Mouse (Mus musculus): ENCODE measurements around the gene Olfr1471. TPM values are rescaled to one million over a fixed set of nuclear protein-coding genes. Genes with fewer than 3 reads are reported as not detected.
"Not testable (repeated sequence)": the region's sequence is repeated elsewhere in the genome, so short reads cannot be mapped to it uniquely, and the experiment has no call there.

Gene Olfr1471
- not detected in 2 replicates for total RNA-seq (2017)

DNA sequence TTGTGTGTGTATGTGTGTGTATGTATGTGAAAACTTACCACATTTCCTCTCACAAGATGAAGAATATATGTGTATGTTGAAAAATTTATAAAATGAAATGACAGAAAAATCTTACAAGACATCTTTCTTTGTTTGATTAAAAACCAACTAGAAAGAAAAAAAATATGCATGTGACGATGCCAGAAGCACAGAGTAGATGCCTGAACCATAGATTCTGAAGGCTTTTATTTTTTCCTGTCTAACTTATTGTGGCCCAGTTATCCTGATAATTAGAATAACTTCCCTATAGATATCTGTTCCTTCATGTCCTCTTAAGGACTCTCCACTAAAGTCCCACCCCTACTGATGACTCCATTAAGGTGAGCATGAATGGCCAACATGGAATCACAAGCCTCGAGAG is at the start of gene Olfr1471:
Gene Olfr1471 (plus strand): TSS at position 301 of the 400 bp plus-strand sequence.
- not testable (repeated sequence) for ATAC-seq (replicated peaks in 1 of 2; ENCODE audit: insufficient read depth in 1 of 2, low FRiP score in 2 of 2, low TSS enrichment in 1 of 2, low read depth in 1 of 2, poor library complexity in 2 of 2, severe bottlenecking in 2 of 2)

DNA sequence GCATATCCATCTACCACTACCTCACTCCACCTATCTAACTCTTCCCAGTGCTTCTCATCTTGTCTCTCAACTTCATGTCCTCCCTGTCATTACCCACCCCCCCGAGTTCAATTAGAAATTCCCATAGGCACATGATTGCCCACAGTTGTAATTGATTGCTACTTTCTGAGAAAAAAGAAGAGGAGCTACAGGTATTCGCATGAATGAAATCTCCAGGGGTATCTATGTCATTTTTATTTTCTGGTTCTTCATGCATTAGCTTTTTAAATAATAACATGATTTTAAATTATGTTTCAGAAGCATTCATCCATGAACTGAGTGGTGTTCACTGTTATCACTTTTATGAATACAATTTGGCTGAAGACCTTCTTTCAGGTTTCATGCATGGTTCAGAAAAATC is 35.7 kb upstream of the Olfr1471 start, which contains the start of gene Olfr1469:
Gene Olfr1469 (plus strand): TSS at position 301 of the 400 bp plus-strand sequence.
- no peak for ATAC-seq (replicated peaks in 1 of 2; ENCODE audit: insufficient read depth in 1 of 2, low FRiP score in 2 of 2, low TSS enrichment in 1 of 2, low read depth in 1 of 2, poor library complexity in 2 of 2, severe bottlenecking in 2 of 2)

DNA sequence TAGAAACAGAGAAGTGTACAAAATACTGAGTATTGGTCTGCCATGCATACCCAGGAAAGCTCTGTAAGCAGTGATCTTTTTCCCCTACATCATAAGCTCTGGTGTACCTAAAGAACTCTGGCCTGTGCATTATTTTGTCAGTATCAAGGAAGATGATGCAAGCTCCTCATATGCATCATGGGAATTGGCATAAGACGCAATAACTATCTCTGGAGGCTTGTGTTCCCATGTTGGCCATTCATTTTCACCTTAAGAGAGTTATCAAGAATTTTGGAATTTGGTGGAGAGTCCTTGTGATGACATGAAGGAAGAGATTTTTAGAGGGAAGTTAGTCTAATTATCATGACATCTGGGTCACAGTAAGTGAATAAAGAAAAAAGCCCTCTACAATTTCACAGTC is 12.8 kb downstream of the Olfr1471 start, which contains the start of gene Olfr1472:
Gene Olfr1472 (minus strand): TSS at position 101 of the 400 bp plus-strand sequence.
- no peak for ATAC-seq (replicated peaks in 1 of 2; ENCODE audit: insufficient read depth in 1 of 2, low FRiP score in 2 of 2, low TSS enrichment in 1 of 2, low read depth in 1 of 2, poor library complexity in 2 of 2, severe bottlenecking in 2 of 2)

DNA sequence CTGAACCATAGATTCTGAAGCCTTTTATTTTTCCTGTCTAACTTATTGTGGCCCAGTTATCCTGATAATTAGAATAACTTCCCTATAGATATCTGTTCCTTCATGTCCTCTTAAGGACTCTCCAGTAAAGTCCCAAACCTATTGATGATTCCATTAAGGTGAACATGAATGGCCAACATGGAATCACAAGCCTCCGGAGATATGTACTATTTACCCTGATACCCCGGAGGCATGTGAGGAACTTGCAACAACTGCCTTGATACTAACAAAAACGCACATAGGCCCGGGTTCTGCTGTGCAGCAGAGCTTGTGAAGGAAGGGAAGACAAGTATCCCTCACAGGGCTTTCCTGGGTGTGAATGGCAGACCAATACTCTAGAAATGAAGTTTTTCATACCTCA is 26.1 kb downstream of the Olfr1471 start, which contains the start of gene Olfr1474:
Gene Olfr1474 (plus strand): TSS at position 301 of the 400 bp plus-strand sequence.
- ATAC-seq (replicated peaks in 1 of 2; ENCODE audit: insufficient read depth in 1 of 2, low FRiP score in 2 of 2, low TSS enrichment in 1 of 2, low read depth in 1 of 2, poor library complexity in 2 of 2, severe bottlenecking in 2 of 2): not testable (repeated sequence)

DNA sequence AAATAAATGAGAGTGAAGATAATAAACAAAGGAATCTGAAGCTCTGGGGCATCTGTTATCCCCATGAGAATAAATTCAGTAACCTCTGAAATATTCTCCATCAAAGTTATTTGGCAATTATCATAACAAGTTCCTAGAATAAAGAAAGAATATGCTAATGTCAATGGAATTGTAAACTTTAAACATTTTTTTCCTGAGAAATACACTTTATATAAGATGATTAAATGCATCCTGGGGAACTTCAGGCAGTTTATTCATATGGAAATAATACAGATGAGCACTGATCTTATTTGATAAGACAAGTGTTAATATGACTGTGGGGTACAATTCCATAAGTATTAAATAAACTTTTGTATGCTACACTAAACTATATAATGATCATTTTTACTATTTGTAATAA is 36.9 kb downstream of the Olfr1471 start, which contains the start of gene Olfr1475:
Gene Olfr1475 (minus strand): TSS at position 101 of the 400 bp plus-strand sequence.
- no peak for ATAC-seq (replicated peaks in 1 of 2; ENCODE audit: insufficient read depth in 1 of 2, low FRiP score in 2 of 2, low TSS enrichment in 1 of 2, low read depth in 1 of 2, poor library complexity in 2 of 2, severe bottlenecking in 2 of 2)

DNA sequence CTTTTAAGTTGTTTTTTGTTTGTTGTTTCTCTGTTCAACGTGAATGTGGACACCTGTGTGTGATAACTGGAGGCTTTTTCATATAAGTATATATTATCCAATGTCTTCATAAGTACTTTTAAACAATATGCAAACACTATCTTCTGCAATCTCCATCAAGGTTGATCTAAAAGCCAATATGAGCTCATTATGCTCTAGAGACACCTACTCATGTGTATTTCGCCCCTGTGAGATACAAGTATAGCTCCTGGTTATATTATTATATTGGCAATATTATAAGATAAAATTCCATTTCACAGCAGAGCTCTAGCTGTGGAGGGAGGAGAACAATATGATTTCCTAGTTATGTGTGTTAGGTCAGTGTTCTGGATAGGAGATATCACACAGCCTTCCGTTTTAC is 57.0 kb downstream of the Olfr1471 start, which contains the start of gene Olfr1477:
Gene Olfr1477 (plus strand): TSS at position 301 of the 400 bp plus-strand sequence.
- ATAC-seq (replicated peaks in 1 of 2; ENCODE audit: insufficient read depth in 1 of 2, low FRiP score in 2 of 2, low TSS enrichment in 1 of 2, low read depth in 1 of 2, poor library complexity in 2 of 2, severe bottlenecking in 2 of 2): no peak

Other genes with a start within 250 kb of the Olfr1471 start
- not detected in 2 replicates for gene Olfr1463, start 212.1 kb upstream of the Olfr1471 start, total RNA-seq (2017)
- not detected in 2 replicates for gene Olfr1465, start 127.9 kb upstream of the Olfr1471 start, total RNA-seq (2017)
- gene Olfr1466, start 104.5 kb upstream of the Olfr1471 start, total RNA-seq (2017): not detected in 2 replicates
- gene Olfr1467, start 81.2 kb upstream of the Olfr1471 start, total RNA-seq (2017): not detected in 2 replicates
- gene Olfr1469, start 35.6 kb upstream of the Olfr1471 start, total RNA-seq (2017): not detected in 2 replicates
- gene Olfr1472, start 12.7 kb downstream of the Olfr1471 start, total RNA-seq (2017): not detected in 2 replicates
- gene Olfr1474, start 26.2 kb downstream of the Olfr1471 start, total RNA-seq (2017): not detected in 2 replicates
- gene Olfr1475, start 36.8 kb downstream of the Olfr1471 start, total RNA-seq (2017): not detected in 2 replicates
- gene Olfr1477, start 57.1 kb downstream of the Olfr1471 start, total RNA-seq (2017): not detected in 2 replicates
- gene Olfr1480, start 84.5 kb downstream of the Olfr1471 start, total RNA-seq (2017): not detected in 2 replicates
- gene Olfr1484, start 140.1 kb downstream of the Olfr1471 start, total RNA-seq (2017): not detected in 2 replicates
- gene Olfr1487, start 174.0 kb downstream of the Olfr1471 start, total RNA-seq (2017): not detected in 2 replicates
- not detected in 2 replicates for gene Olfr1489, start 188.2 kb downstream of the Olfr1471 start, total RNA-seq (2017)
- not detected in 2 replicates for gene Olfr1490, start 207.7 kb downstream of the Olfr1471 start, total RNA-seq (2017)

Measured in hematopoietic stem cell, adult 5-6 weeks (primary cell).